Mouse (Mus musculus) retina, embryonic 14.5 days (tissue): ENCODE measurements around the gene Nelfb.

Experiments used
- DNase-seq: peaks from one replicate; pipeline ENCODE4 v3.0.0-alpha.2; 2015; ENCODE audit warnings: low spot score

Gene Nelfb

DNA sequence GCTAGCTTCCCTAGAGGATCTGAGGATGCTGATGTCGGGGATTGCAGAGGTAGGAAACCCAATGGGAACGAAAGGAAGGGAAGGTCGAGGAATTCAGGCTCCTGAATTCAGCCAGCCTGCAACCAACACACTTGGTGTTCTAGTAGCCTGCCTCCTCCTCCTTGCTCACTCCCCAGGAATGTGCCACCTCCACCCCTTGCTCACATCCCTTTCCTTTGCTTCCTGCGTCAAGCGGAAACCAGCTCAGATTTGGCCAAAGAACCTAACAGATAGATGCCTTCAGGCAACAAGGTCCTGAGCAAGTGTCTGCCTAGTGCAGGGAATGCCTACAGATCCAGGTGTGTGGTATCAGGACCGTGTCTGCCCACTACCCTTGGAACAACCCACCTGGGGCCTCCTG lies 34.7 kb downstream of the Nelfb start:
- no peak for DNase-seq

- DNase-seq = no peak
Observed at GRCm38 (mm10) chr2:25175690-25176078, 35.6 kb downstream of the Nelfb start.

- DNase-seq = no peak
Observed at GRCm38 (mm10) chr2:25174866-25175689, 36.2 kb downstream of the Nelfb start.

DNA sequence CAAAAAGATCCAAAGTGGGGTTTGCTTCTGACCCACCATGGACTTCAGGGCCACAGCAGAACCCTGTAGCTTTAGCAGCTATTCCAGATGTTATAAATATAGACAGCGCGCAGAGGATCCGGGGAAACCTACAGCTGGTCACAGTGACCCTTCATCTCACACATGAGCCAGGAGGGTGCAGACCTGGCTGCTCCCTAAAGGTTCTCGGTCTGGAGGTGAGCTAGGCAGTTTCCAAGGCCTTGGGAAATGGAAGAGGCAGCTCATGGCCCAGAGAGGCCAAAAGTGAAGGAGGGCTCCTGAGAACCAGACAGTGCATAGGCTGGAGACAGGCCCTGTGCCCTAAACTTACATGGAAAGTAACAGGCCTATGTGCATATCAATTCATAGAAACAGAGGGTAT lies 37.5 kb downstream of the Nelfb start:
- DNase-seq = no peak

GRCm38 (mm10) chr2:25172629-25173028 lies 38.7 kb downstream of the Nelfb start:
- DNase-seq = no peak

- DNase-seq = no peak
Observed at GRCm38 (mm10) chr2:25171769-25172153, 39.5 kb downstream of the Nelfb start.

- DNase-seq = no peak
Observed at GRCm38 (mm10) chr2:25171101-25171768, 40.1 kb downstream of the Nelfb start.

GRCm38 (mm10) chr2:25170326-25171100 lies 40.8 kb downstream of the Nelfb start:
- DNase-seq = no peak

GRCm38 (mm10) chr2:25169778-25170177 lies 41.5 kb downstream of the Nelfb start:
- DNase-seq = peak; percentile 76

DNA sequence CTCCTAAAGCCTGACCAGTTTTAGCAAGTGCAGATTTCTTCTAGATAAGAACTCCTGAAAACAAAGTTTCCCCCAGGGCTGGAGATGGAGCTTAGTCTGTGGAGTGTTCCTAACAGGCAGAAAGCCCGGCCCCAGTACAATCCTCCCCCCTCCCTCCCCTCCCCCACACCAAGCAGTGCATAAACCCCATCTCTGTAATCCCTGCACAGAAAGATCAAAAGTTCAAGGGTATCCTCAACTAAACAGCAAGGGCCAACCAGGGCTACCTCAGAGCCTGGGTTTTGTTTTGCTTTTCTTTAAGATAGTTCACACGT lies 42.7 kb downstream of the Nelfb start:
- no peak for DNase-seq

GRCm38 (mm10) chr2:25167919-25168664 lies 43.2 kb downstream of the Nelfb start:
- peak; percentile 80 for DNase-seq

DNA sequence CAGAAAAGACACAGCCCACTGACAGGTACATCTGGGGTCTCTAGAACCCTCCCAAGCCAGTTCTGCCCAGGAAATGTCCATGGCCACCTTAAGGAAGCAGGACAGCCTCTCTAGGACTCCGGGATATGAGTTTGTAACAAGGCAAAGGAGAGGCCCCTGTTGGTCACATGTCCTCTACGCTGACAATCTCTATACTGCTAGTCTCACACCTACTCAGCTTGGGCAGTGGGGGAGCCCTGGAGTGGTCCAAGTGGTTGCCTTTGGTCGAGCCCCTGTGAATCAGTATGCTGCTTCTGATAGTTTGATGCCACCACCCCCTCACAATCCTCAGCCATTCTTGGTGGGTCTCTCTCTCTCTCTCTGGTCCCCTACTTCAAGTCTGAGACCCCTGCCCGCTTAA lies 43.8 kb downstream of the Nelfb start:
- DNase-seq = peak; percentile 50

DNA sequence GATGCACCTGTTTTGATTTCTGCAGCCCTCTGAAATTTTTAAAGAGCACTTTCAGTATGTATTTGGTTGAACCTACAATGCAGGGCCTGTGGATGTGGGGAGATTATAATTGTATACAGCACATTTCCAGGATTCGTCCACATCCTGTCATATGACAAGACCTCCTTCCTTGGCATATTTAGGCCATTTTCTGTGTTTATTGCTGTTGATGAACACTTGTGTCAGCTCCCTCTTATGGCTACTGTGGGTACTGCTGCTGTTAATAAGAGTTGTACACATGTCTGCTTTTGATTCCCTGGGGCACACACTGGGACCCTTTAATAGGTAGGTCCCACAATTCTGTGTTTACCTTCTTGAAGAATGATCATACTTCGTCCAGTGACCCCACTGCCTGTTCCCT lies 53.6 kb downstream of the Nelfb start:
- DNase-seq = peak; percentile 82

DNA sequence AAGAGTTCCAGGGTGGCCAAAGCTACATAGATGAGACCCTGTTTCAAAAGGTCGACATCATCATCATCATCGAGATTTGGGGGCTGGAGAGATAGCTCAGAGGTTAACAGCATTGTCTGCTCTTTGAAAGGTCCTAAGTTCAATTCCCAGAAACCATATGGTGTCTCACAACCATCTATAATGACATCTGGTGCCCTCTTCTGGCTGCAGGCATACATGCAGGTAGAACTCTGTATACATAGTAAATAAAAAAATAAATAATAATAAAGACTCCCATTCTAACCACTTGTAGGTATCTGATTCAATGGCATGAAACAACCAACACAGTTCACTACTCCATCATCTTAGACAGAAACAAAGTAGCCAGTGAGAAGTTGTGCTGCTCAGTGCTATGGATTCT lies 54.3 kb downstream of the Nelfb start:
- DNase-seq = no peak

GRCm38 (mm10) chr2:25156177-25156576 lies 55.1 kb downstream of the Nelfb start:
- no peak for DNase-seq

DNA sequence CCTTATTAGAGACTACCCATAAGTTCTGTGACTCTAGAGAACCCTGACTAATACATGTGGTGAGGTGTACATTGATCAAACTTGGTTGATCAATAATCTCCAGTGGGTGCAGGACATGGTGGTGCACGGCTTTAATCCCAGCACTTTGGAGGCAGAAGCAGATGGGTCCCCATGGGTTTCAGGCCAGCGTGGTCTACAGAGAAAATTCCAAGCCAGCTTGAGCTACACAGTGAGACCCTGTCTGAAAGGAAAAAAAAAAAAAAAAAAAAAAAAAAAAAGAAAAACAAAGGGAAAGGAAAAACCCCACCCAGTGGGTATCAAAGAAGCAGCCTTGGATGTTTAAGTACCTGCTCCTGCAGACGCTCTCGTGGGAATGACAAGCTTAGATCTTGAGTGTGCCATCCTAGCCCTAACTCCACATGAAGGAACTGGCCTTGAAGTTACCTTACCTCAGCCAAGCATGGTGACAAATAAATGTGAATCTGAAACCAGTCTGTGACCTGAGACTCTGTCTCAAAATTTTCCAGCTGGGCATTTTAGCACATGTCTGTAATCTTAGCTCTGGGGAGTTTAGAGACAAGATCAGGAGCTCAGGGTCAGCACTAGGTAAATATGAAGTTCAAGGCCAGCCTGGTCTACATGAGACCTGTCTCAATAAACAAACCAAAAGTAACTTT lies 59.9 kb downstream of the Nelfb start:
- no peak for DNase-seq
